Mouse (Mus musculus) CD4-positive, CD25-positive, alpha-beta regulatory T cell, adult 4 months (primary cell): ENCODE data around the gene Abcc2. TPM values are rescaled to one million over a fixed set of nuclear protein-coding genes. Genes with fewer than 3 reads are reported as not detected.

ENCODE experiments used
- ATAC-seq: one replicate; pipeline ENCODE4 v1.8.0; 2017
- polyA plus RNA-seq, 2 experiments: library from polyadenylated mRNA; unstranded; fragments of 100-300 nt; shearing (Covaris generic); gene quantifications; one replicate each; pipeline ENCODE4 v1.2.1; 2017

Gene Abcc2
- polyA plus RNA-seq, 2 experiments from 2014 or later, result not detected

DNA sequence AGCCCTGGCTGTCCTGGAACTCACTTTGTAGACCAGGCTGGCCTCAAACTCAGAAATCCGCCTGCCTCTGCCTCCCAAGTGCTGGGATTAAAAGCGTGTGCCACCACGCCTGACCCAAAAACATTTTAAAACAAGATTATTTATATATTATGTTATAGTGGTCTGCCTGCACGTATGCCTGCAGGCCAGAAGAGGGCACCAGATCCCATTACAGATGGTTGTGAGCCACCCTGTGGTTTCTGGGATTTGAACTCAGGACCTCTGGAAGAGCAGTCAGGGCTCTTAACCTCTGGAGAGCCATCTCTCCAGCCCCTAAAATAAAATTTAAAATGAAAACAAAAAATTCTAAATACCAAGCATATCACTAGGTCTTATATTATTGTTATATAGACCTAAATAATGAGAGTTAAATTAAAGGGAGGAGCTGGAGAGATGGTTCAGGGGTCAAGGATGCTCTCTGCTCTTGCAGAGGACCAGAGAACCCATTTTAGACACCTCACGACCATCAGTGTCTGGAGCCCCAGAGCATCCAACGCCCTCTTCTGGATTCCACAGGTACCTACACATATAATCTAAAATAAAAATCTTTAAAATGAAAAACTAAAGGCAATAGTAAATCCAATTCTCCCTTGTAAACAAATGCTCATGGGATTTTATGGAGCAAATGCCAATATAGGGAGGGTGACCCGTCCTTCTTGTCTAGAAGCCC, 71.0 kb downstream of the Abcc2 start:
- no peak for ATAC-seq

DNA sequence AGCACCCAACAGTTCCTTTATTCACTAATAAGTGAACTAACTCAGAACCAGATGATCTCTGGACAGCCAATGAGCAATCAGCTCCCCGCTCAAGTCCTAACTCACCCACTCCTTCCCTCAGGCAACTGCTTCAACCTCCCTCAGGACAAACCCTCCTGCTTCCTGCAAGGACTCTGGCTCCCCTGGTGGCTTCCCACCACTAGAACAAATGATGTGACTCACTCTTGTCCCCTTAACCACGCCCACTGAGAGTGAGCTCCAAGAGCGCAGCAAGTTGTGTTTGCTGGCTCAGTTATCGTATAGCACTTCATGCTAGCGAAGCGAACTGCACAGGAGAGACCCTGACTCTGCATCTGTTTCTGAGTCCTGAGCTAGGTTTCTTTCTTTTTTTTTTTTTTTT, 75.4 kb downstream of the Abcc2 start:
- no peak for ATAC-seq

DNA sequence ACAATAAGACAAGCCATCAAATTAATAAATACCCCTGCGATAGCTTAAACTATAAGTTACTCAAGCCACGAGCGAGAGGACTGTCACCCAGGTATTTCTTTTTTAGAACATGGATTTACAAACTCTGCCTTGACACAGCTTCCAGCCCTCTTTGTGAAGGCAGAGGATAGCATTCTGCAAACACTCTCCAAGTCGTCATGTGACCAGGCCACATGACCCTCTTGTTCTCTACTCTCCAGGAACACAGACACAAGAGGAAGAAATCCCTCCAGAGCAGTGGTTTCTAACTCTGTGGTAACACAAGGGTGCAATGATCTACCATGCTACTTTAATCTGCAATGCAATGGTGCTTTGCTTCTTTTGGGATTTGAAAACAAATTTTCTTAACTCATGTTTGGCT, 88.4 kb downstream of the Abcc2 start:
- no peak for ATAC-seq

DNA sequence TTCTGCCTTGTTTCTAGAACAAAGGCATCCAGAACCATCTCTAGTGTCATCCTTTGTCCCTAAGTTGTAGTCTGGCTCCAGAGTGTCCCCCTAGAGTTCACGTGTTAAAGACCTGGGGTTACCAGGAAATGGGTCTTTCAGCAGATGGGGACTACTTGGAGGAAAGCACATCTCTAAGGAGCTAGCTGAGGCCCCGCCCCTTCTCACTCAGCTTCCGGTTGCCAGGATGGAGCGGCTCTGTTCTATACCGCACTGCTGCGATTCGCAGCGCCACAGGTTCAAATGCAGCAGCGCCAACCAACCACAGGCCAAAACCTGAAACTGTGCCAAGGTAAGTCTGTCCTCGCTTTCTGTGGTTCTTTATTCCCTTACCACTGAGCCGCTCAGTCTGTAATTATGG, 92.4 kb downstream of the Abcc2 start:
- no peak for ATAC-seq

DNA sequence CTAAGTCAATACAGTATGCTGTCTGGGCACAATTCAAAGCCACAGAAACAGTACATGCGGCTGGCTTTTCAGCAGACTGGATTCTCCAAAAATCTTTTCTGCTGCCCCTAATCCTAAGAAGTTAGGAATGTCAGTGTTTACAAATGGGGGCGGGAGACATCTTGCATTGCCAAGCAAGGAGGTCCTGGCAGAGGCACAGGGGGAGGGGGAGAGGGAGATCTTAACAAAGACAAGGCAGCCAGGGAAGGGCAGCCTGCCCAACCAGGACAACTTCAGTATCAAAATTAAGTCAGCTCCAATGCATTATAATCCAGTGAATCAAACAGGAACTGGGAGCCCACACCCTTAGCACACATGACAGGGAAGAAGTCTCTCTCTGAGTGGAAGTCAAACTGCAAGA, 94.0 kb downstream of the Abcc2 start:
- no peak for ATAC-seq

DNA sequence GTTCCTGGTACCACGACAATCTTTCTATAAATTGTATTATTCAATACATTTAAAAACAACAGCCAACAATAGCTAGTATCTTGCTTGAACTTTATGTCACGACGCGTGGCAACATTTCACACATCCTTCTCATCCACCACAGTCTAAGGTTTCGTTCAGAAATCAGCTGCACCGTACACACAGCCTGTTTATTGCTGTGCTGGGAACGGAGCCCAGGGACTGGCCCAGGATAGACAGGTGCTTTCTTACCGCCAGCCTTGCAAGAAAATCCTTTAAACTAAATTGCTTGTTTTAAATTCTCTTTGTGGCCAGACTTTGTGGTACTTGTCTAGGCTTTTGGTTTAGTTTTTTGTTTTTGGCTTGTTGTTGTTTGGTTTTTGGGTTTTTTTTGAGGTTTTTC, 95.4 kb downstream of the Abcc2 start:
- no peak for ATAC-seq

DNA sequence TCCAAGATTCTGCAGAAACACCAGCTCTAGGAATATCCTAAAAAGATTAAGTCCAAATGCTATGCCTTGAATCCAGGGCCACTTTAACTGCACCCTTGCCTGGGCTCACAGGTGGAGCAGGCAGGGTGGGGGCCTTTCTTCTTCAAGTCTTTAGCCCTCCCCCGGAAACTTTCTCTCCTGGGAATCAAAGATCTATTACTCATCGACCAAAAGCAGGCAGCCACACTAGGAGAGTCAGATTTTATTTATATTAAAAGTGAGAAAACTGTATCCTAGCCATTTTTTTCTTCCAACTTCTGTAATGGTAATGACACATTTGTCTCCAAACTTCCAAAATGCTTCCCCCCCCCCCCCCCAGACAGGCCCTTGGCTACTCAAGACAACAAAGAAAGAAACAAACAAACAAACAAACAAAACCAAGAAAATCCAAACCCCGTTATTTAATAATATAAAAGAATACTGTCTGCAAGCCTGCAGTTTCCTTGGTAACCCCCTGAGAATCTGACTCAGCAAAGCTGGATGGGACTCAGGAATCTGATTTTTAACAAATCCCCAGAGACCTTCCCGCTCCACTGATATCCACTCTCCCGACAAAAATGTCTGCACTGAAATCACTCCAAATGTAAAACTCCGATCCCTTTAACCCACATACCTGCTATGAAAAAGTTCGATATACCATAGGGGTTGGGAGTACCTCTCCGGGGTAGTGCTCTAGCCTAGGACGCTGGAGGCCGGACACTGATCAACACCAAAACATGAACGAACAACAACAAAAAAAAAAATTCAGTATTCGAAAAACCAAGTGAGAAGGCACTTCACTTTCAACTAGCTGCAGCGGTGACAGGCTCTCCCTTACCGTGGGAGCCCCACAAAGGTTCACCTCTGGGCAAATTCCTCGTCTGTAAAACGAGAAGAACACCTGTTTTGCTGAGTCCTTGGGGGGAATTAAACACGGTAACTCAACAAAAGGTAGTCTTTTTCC, 96.4 kb downstream of the Abcc2 start:
- ATAC-seq, result no peak

DNA sequence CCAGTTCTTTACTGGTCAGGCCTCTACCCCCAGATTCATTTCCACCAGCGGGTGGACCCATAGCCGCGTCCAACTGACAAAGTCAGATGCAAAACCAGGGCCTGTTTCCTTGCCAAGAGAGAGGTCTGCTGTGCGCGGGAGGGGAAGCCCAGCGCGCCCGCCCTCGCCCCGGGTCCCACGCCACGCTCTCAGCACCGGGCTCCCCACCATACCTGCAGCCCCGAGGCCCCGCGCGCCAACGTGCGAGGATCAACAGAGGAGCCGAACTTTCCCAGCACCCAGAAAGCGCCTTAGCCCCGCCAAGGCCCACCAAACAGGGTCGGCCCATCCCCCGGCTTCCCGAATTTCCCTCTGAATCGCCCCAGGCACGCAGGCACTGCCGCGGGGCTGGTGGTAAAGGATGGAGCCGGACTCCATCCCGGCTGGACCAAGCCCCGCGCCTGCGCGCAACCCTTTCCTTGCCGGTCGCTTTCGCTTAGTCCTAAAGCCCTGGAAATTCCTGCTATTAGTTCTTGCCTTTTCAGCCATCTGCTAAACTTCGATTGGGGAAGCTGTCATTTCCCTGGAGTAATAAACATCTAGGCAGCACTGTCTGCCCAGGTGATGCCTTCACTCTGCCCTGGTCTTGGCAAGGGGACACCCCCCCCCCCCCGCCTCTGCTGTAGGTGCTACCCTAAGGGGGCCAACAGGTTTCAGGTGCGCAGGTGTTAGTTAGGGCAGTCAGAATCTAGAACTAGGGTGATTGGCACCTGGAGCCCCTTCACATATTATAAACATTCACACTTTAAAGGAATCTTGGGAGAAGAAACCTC, 97.6 kb downstream of the Abcc2 start:
- ATAC-seq, result no peak

DNA sequence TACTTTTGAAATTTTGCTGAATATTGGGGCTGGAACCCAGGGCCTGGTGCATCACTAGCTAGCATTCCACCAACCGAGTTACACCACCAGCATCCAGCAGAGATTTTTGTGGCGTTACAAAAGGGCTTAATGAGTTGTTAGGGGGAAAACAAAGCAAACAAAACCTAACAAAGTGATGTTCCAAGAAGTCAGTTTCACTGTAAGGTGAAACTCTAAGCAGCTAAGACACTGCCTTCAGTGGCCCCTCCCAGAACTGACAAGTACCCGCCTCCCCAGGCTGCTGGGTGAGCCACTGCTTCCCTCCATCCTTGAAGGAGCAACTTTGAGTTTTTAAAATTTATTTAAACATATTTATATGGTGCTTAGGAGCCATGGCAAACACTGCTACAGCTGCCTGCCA, 98.4 kb downstream of the Abcc2 start:
- ATAC-seq, result no peak

DNA sequence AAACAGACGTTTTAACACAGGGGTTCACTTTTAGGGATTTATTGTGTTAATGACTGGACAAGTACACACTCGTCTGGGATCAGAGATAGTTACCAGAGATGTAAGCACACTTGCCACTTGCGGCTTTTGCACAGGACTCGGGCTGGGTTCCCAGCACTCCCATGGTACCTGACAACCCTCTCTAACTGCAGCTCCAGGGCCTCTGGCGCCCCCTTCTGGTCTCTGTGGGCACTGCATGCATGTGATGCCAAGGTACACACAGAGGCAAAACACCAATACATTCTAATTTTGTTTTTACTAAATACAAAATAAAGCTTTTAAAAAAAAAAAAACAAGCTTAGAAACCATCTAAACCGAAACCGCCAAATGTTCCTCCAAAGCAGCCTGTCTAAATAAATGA, 99.6 kb downstream of the Abcc2 start:
- ATAC-seq, result no peak

DNA sequence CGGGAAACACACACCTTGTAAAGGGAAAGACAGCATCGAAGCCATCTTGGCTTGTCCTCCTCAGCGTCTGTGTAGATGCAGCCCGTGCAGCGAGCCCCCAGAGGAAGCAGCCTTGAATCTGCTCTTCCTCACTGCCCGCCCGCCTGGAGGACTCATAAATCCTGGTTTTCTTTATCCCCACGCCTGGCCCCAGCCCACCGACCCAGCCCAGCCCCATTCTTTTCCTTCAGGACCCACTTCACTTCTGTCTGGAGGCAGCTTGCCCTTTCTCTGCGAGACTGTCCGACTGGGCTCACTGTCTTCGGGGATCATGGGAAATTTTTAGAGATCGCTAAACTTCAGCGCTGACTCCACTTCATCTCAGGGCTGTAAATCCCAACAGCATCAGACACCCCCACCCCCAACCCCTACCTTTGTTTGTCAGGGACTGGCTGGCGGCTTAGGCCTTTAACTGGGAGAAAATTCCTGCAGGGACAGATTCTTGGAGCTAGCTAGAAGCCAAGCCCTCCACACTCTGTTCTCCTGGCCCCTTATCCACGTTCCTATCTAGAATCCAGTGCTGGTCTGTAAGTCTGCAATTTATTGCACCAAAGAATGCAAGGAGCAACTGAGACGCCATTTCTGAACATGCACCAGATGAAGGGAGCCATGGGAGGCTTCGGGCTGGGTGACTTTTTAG, 101.0 kb downstream of the Abcc2 start:
- ATAC-seq, result no peak

DNA sequence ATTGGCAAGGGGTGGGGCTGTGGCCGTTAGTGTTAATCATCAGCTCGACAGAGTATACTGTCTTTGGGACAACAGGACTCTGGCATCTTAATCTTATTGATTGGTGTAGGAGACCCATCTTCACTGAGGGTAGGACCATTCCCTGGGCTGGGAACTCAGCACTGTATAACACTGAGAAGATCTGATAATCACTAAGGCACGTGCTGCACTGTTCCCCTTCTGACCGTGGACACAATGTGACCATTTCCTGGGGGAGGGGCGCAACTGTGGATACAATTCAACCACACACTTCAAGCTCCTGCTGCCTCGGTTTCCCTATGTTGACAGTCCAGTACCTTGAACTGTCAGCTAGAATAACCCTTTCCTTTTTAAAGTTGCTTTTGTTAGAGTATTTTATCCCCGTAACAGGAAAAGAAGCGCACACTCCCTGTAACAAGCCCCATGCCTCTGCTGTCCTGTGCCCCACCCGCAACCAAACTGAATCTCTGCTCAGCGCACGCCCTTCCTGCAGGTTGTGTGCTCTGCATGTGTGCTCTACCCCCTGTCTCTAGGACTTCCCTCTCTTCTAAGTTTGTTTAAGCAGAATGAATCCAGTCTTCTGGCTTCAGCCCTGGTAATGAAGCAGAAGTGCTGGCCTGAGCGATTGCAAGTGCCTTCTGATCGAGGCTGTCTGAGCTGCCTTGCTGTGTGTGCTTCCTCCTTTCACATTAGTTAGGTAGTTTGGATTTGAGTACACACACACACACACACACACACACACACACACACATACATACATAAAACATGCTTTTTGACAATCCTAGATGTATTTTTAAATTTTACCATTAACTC, 102.9 kb downstream of the Abcc2 start:
- no peak for ATAC-seq

DNA sequence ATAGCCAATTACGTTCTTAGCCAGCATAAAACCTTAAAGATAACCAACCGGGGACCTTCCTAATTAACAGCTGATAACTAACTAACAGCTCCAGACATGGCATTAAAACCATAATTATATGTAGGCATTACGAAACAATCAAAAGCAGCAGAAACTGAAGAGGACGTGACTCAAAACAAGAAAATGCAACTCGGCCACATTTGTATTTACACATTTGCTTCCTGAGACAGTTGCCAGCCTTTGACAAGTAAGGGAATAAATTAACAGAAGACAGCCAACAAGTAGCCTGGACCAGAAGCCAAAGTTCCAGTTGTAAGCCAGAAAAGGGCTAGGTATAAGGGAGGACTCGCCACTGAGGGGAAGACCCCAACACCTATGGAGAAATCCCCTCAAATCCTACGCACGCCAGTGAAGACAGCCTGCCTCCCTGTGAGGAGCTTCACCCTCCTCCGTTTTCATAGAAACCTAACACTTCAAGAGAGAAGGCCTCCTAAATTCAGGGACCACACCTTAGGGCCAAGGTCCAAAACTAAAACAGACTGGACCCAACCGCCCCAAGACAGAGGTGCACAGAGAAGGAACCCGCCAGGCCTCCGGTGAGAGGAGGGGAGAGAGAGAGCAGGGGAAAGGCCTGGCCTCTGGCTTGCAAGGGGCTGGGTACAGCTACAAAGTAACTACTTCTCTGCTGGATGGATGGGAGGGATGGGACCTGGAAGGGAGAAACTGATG, 104.5 kb downstream of the Abcc2 start:
- no peak for ATAC-seq

DNA sequence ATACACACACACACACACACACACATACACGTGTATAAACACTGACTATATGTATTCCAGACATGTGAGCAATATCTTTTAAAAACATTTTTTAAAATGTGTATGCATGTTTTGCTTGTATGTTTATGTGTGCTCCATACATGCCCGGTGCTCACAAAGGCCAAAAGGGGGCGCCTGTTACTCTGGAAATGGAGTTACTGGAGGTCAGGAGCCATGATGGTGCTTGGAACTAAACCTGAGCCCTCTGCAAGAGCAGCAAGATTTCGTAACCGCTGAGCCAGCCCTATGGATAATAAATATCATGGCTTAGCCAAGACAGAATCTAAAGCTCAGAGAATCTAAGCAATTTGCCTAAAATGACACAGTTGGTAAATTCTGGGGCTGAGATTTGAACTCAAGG, 105.2 kb downstream of the Abcc2 start:
- ATAC-seq, result no peak

DNA sequence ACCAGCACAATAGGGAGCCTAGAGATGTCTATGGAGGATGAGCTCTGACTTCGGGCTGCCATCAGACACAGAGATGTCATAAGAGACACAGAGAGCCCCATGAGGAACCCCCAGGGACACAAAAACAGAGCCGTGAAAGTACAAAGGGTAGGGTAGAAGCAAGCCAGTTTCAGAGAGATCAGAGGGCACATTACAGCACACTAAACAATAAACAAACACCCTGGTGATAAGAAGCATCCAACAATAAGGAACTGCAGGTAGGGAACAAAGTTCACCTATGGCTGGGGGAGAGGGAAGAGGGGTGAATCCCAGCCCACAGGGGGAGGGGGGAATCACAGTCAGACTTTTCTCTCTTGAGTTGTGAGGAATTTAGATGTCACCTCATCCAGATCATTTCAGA, 105.7 kb downstream of the Abcc2 start:
- no peak for ATAC-seq

Other genes starting within 250 kb of the Abcc2 start
- gene Nkx2-3, start 169.9 kb upstream of the Abcc2 start, polyA plus RNA-seq, result not detected
- 10 to 100 TPM in 1 of 2 experiments, 1 to 10 TPM in 1; 9.8 to 12.6 TPM for gene Slc25a28, start 107.3 kb upstream of the Abcc2 start, polyA plus RNA-seq
- gene Entpd7, start 92.5 kb upstream of the Abcc2 start, polyA plus RNA-seq, result 1 to 10 TPM; 6.7 to 7.1 TPM
- gene Cutc, start 29.2 kb upstream of the Abcc2 start, polyA plus RNA-seq, result 10 to 100 TPM; 12.5 to 16.8 TPM
- gene Cox15, start 29.2 kb upstream of the Abcc2 start, polyA plus RNA-seq, result 10 to 100 TPM in 1 of 2 experiments, 1 to 10 TPM in 1; 7.4 to 14.6 TPM
- gene Dnmbp, start 158.0 kb downstream of the Abcc2 start, polyA plus RNA-seq, result 1 to 10 TPM; 5.9 to 7.9 TPM
- gene Cpn1, start 204.4 kb downstream of the Abcc2 start, polyA plus RNA-seq, result not detected
- gene Cyp2c23, start 247.0 kb downstream of the Abcc2 start, polyA plus RNA-seq, result not detected